Mouse (Mus musculus): ENCODE measurements around the gene Lrrc71. TPM values are rescaled to one million over a fixed set of nuclear protein-coding genes. Genes with fewer than 3 reads are reported as not detected.

Lrrc71 gene
- total RNA-seq (2012; rRNA removed) (0.17 and 0.21 TPM in 2 replicates), total RNA-seq (2014; rRNA removed) (not detected in 2 replicates), polyA plus RNA-seq (2012; ENCODE audit: insufficient read length, low read depth) (0.14 TPM in 1 of 2 replicates, not detected in the other)

- in situ Hi-C loops (cut with MboI; ENCODE audit: low pct_ligation_motif_present, low pct_unique_long_range_greater_than_20kb, low sequenced_read_pairs) (no loop called here), dilution Hi-C loops (cut with MboI; ENCODE audit: extremely low pct_ligation_motif_present, extremely low pct_unique_long_range_greater_than_20kb, low sequenced_read_pairs) (no loop called here)
- Histone ChIP-seq H3K36me3 (replicated peaks in 1 of 2; ENCODE audit: control insufficient read depth in 1 of 2, insufficient read depth in 1 of 2, low read length in 1 of 2) (no peaks in the 10 kb centered on the region), H3K4me1 (ENCODE audit: control insufficient read depth in 1 of 2, insufficient read depth in 2 of 2) (peaks cover 0 to 11% of the 10 kb centered on the region in 2 experiments; a peak in 2 of 4 replicates), H3K9me3 (replicated peaks; ENCODE audit: low read length) (no peaks in the 10 kb centered on the region), H3K4me3 (replicated peaks in 1 of 3; ENCODE audit: low read depth in 2 of 3, low read length in 2 of 3, poor library complexity in 1 of 3) (no peak within 1 kb of the TSS), H3K27me3 (replicated peaks) (peaks cover 47% of the 10 kb centered on the region), H3K79me2 (replicated peaks; ENCODE audit: control insufficient read depth, extremely low read depth, insufficient read depth, poor library complexity, severe bottlenecking) (no peaks in the 10 kb centered on the region), H3K27ac (ENCODE audit: insufficient read depth, low read depth) (no peak within 1 kb of the TSS), H3K9ac (ENCODE audit: insufficient read depth, low read depth) (no peak within 1 kb of the TSS), H3K4me2 (ENCODE audit: insufficient read depth, low read depth, poor library complexity, severe bottlenecking) (no peak within 1 kb of the TSS)
- TF ChIP-seq ELF1 (IDR thresholded peaks at IDR 0.05; ENCODE audit: low read depth, low read length) (no peak), RAD21 (IDR thresholded peaks at IDR 0.05; ENCODE audit: low read depth, low read length) (no peak), BHLHE40 (IDR thresholded peaks at IDR 0.05; ENCODE audit: low read depth, low read length) (no peak), ZC3H11A (IDR thresholded peaks at IDR 0.05; ENCODE audit: low read depth, low read length) (no peak), E2F4 (IDR thresholded peaks at IDR 0.05; ENCODE audit: insufficient replicate concordance, low read depth, low read length) (no peak), POLR2AphosphoS2 (IDR thresholded peaks at IDR 0.05; ENCODE audit: low read depth, low read length) (no peak), POLR2A (IDR thresholded peaks at IDR 0.05; ENCODE audit: low read depth, low read length) (no peak), ZKSCAN1 (IDR thresholded peaks at IDR 0.05; ENCODE audit: borderline replicate concordance, low read depth, low read length) (no peak), MAFK (IDR thresholded peaks at IDR 0.05; ENCODE audit: insufficient replicate concordance, low read length) (no peak), UBTF (IDR thresholded peaks at IDR 0.05; ENCODE audit: low read depth, low read length) (no peak), MEF2A (IDR thresholded peaks at IDR 0.05; ENCODE audit: borderline replicate concordance, low read depth, low read length) (no peak), MAZ (IDR thresholded peaks at IDR 0.05; ENCODE audit: low read depth, low read length) (no peak), ZNF384 (IDR thresholded peaks at IDR 0.05; ENCODE audit: low read depth, low read length) (no peak), RCOR1 (conservative IDR thresholded peaks at IDR 0.05; ENCODE audit: low read depth, low read length) (no peak)
- no peak for DNase-seq (ENCODE audit: extremely low read depth)
These were observed at the start of gene Lrrc71 for GRCm38 (mm10) chr3:87748431-87748830. TSS of gene Lrrc71 (minus strand) at chr3:87748625.

DNA sequence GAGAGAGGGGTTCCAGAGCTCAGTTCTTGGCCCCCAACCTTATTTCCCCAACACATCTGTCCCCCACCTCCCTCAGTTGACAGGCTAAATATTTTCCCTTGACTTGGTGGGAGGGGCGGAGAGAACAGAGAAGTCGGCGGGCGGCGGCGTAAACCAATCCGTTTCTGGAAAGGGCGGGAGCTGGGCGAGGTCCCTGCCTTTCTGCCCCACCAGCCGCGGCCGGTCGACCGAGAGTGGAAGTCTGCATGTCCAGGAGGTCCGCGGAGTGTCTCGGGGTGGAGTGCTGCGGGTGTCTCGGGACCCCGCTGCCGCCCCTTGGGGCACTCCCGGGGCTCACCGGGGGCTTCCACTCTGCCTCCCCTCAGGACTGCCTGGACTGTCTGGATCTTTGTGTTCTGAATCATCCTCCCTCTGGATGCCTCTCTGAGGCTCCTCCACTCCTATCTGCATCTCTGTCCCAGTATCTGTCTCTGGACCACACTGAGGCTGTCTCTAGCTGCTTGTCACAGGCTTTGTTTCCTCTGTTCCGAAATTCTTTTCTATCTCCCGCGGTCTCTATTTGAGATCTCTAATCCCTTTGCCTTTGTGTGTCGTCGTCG lies 48.4 kb upstream of the Lrrc71 start, which contains the start of gene Insrr:
TSS of gene Insrr (plus strand) at position 216 of the 599 bp plus-strand sequence.
- H3K4me2 ChIP-seq (ENCODE audit: insufficient read depth, low read depth, poor library complexity, severe bottlenecking), result peak within 1 kb of the TSS; percentile 69
- dilution Hi-C loops (cut with MboI; ENCODE audit: extremely low pct_ligation_motif_present, extremely low pct_unique_long_range_greater_than_20kb, low sequenced_read_pairs), result no loop called here
- no peak for TF ChIP-seq MAZ (IDR thresholded peaks at IDR 0.05; ENCODE audit: low read depth, low read length)
- no peak for TF ChIP-seq EP300 (IDR thresholded peaks at IDR 0.05; ENCODE audit: low read length)
- TF ChIP-seq CHD1 (IDR thresholded peaks at IDR 0.05; ENCODE audit: low read depth, low read length), result no peak
- TF ChIP-seq BHLHE40 (IDR thresholded peaks at IDR 0.05; ENCODE audit: low read depth, low read length), result no peak
- no peak for TF ChIP-seq NRF1 (IDR thresholded peaks at IDR 0.05; ENCODE audit: low read depth, low read length)
- no peak for TF ChIP-seq TBP (conservative IDR thresholded peaks at IDR 0.05; ENCODE audit: low read depth, low read length)
- no peak for TF ChIP-seq IRF4 (IDR thresholded peaks at IDR 0.05; ENCODE audit: low read depth, low read length)
- TF ChIP-seq MXI1 (IDR thresholded peaks at IDR 0.05; ENCODE audit: low read depth, low read length), result no peak
- no peak for TF ChIP-seq USF2 (conservative IDR thresholded peaks at IDR 0.05; ENCODE audit: low read depth, low read length)
- TF ChIP-seq ZMIZ1 (IDR thresholded peaks at IDR 0.05; ENCODE audit: low read depth, low read length), result no peak
- no peak for TF ChIP-seq POLR2A (IDR thresholded peaks at IDR 0.05; ENCODE audit: low read depth, low read length)
- no peak for TF ChIP-seq CHD2 (IDR thresholded peaks at IDR 0.05; ENCODE audit: low read length)
- TF ChIP-seq POLR2AphosphoS2 (IDR thresholded peaks at IDR 0.05; ENCODE audit: low read depth, low read length), result no peak
- TF ChIP-seq HCFC1 (IDR thresholded peaks at IDR 0.05; ENCODE audit: low read depth, low read length), result no peak
- no peak for TF ChIP-seq E2F4 (IDR thresholded peaks at IDR 0.05; ENCODE audit: insufficient replicate concordance, low read depth, low read length)
- TF ChIP-seq CTCF (conservative IDR thresholded peaks at IDR 0.05 in 1 of 2, IDR thresholded peaks at IDR 0.05 in 1 of 2; ENCODE audit: low read depth in 2 of 2, low read length in 2 of 2), result no peak
- H3K4me1 ChIP-seq (ENCODE audit: control insufficient read depth in 1 of 2, insufficient read depth in 2 of 2), result 0 out of 4 replicates have a peak, but pooled peaks cover 0 to 5% of the 10 kb centered on the region in 2 experiments
- no peak within 1 kb of the TSS for H3K27ac ChIP-seq (ENCODE audit: insufficient read depth, low read depth)
- no peaks in the 10 kb centered on the region for H3K79me2 ChIP-seq (replicated peaks; ENCODE audit: control insufficient read depth, extremely low read depth, insufficient read depth, poor library complexity, severe bottlenecking)
- H3K27me3 ChIP-seq (replicated peaks), result peaks cover 96% of the 10 kb centered on the region
- peaks cover 3% of the 10 kb centered on the region for H3K9me3 ChIP-seq (replicated peaks; ENCODE audit: low read length)
- in situ Hi-C loops (cut with MboI; ENCODE audit: low pct_ligation_motif_present, low pct_unique_long_range_greater_than_20kb, low sequenced_read_pairs), result no loop called here
- no peak within 1 kb of the TSS for H3K9ac ChIP-seq (ENCODE audit: insufficient read depth, low read depth)
- DNase-seq (ENCODE audit: extremely low read depth), result no peak
- no peaks in the 10 kb centered on the region for H3K36me3 ChIP-seq (replicated peaks in 1 of 2; ENCODE audit: control insufficient read depth in 1 of 2, insufficient read depth in 1 of 2, low read length in 1 of 2)
- H3K4me3 ChIP-seq (replicated peaks in 1 of 3; ENCODE audit: low read depth in 2 of 3, low read length in 2 of 3, poor library complexity in 1 of 3), result peak within 1 kb of the TSS in 1 of 3 experiments; percentile 14
